Mouse (Mus musculus) hindbrain, embryonic 11.5 days (tissue): ENCODE measurements around the gene Atp1b4. TPM values are rescaled to one million over a fixed set of nuclear protein-coding genes. Genes with fewer than 3 reads are reported as not detected.

ENCODE experiments used
- ATAC-seq: fragments of 200-750 bp; cut with Nextera tagmentation; 2 replicates; pipeline ENCODE4 v1.8.0; 2017; ENCODE audit warnings: mild to moderate bottlenecking, moderate TSS enrichment, moderate library complexity; ENCODE audit not compliant: low FRiP score
- DNase-seq: peaks from one replicate; pipeline ENCODE4 v3.0.0-alpha.2; 2015; ENCODE audit warnings: low spot score
- H3K27ac ChIP-seq: fragments of 300-500 bp; sonication (generic); 2 replicates; pipeline ENCODE4 v1.5.1; 2014; ENCODE audit warnings: mild to moderate bottlenecking, low read depth, low read length
- H3K27me3 ChIP-seq: fragments of 300-500 bp; sonication (generic); 2 replicates; pipeline ENCODE4 v1.6.1; 2014; ENCODE audit warnings: mild to moderate bottlenecking, low read length, moderate library complexity, mixed read lengths; ENCODE audit not compliant: control insufficient read depth, insufficient read depth
- H3K36me3 ChIP-seq: fragments of 300-500 bp; sonication (generic); 2 replicates; pipeline ENCODE4 v1.6.1; 2014; ENCODE audit warnings: mild to moderate bottlenecking, low read length, moderate library complexity, mixed read lengths; ENCODE audit not compliant: control insufficient read depth, insufficient read depth
- H3K4me1 ChIP-seq: fragments of 300-500 bp; sonication (generic); replicated peaks from 2 replicates; pipeline ENCODE4 v1.6.1; 2014; ENCODE audit warnings: low read length, mixed read lengths; ENCODE audit not compliant: control insufficient read depth, insufficient read depth
- H3K4me2 ChIP-seq: fragments of 300-500 bp; sonication (generic); replicated peaks from 2 replicates; pipeline ENCODE4 v1.6.1; 2014; ENCODE audit warnings: mild to moderate bottlenecking, low read depth, low read length
- H3K4me3 ChIP-seq: fragments of 300-500 bp; sonication (generic); 2 replicates; pipeline ENCODE4 v1.5.1; 2014; ENCODE audit warnings: low read depth, low read length
- H3K9ac ChIP-seq: fragments of 300-500 bp; sonication (generic); 2 replicates; pipeline ENCODE4 v1.6.1; 2014; ENCODE audit warnings: low read depth, low read length
- H3K9me3 ChIP-seq: fragments of 300-500 bp; sonication (generic); 2 replicates; pipeline ENCODE4 v1.6.1; 2016; ENCODE audit warnings: low read length; ENCODE audit not compliant: control insufficient read depth
- WGBS: fragments of 180-500 bp; shearing (Covaris S2); extraction: QIAGEN DNeasy Blood & Tissue Kit; methylation state at CpG from one replicate; pipeline ENCODE4 v1.1.7; 2014; 5-methylcytosine and 5-hydroxymethylcytosine counted together
- polyA plus RNA-seq: library from polyadenylated mRNA; unstranded; fragments of >200 nt; fragmentation: Nextera tagmentation; extraction: Ambion mirVana; gene quantifications from 2 replicates; pipeline ENCODE4 v1.2.1, GENCODE M21; 2014

The Atp1b4 gene
- not detected in 2 replicates for polyA plus RNA-seq

GRCm38 (mm10) chrX:38315884-38316283 lies at the start of gene Atp1b4:
Atp1b4 (plus strand) TSS chrX:38316184.
- no peaks in the 10 kb centered on the region for H3K9me3 ChIP-seq
- H3K27ac ChIP-seq = no peak within 1 kb of the TSS
- no peak for ATAC-seq
- H3K36me3 ChIP-seq = no peaks in the 10 kb centered on the region
- 82% methylated on average over 8 of the region's 8 CpGs for WGBS
- DNase-seq = no peak
- H3K27me3 ChIP-seq = no peaks in the 10 kb centered on the region
- H3K4me3 ChIP-seq = no peak within 1 kb of the TSS
- H3K4me1 ChIP-seq = no peaks in the 10 kb centered on the region
- H3K9ac ChIP-seq = no peak within 1 kb of the TSS
- H3K4me2 ChIP-seq = no peak within 1 kb of the TSS

GRCm38 (mm10) chrX:38308597-38308996 lies 7.4 kb upstream of the Atp1b4 start:
- ATAC-seq = no peak
- H3K9me3 ChIP-seq = no peaks in the 10 kb centered on the region
- H3K4me3 ChIP-seq = no peak overlapping the region
- no peak overlapping the region for H3K27ac ChIP-seq
- no peaks in the 10 kb centered on the region for H3K4me1 ChIP-seq
- H3K9ac ChIP-seq = no peak overlapping the region
- H3K27me3 ChIP-seq = no peaks in the 10 kb centered on the region
- H3K4me2 ChIP-seq = no peak overlapping the region
- WGBS = 75% methylated on average over 4 of the region's 4 CpGs
- H3K36me3 ChIP-seq = no peaks in the 10 kb centered on the region
- DNase-seq = no peak

- Histone ChIP-seq H3K27ac (no peak overlapping the region), H3K4me3 (no peak overlapping the region), H3K4me1 (no peaks in the 10 kb centered on the region), H3K27me3 (no peaks in the 10 kb centered on the region), H3K9ac (no peak overlapping the region), H3K36me3 (no peaks in the 10 kb centered on the region), H3K9me3 (no peaks in the 10 kb centered on the region), H3K4me2 (no peak overlapping the region)
- DNase-seq (no peak), ATAC-seq (no peak)
- 84% methylated on average over 2 of the region's 2 CpGs for WGBS
Observed at GRCm38 (mm10) chrX:38311054-38311453, 4.9 kb upstream of the Atp1b4 start.

GRCm38 (mm10) chrX:38312910-38313625 lies 2.9 kb upstream of the Atp1b4 start:
- Histone ChIP-seq H3K4me1 (no peaks in the 10 kb centered on the region), H3K4me3 (no peak overlapping the region), H3K27ac (peak overlapping the region; percentile 17; the same call in 1 of the 2 replicates), H3K27me3 (no peaks in the 10 kb centered on the region), H3K9ac (no peak overlapping the region), H3K36me3 (no peaks in the 10 kb centered on the region), H3K9me3 (no peaks in the 10 kb centered on the region), H3K4me2 (no peak overlapping the region)
- ATAC-seq = peak; percentile 98
- WGBS = 50% methylated on average over 9 of the region's 9 CpGs
- DNase-seq = peak; percentile 34

GRCm38 (mm10) chrX:38313626-38314210 lies 2.3 kb upstream of the Atp1b4 start:
- ATAC-seq (peak; percentile 47), DNase-seq (no peak)
- WGBS = 73% methylated on average over 6 of the region's 6 CpGs
- no peaks in the 10 kb centered on the region for H3K27me3 ChIP-seq
- no peaks in the 10 kb centered on the region for H3K4me1 ChIP-seq
- H3K9ac ChIP-seq = no peak overlapping the region
- H3K4me2 ChIP-seq = no peak overlapping the region
- peak overlapping the region; percentile 62; the same call in 1 of the 2 replicates for H3K27ac ChIP-seq
- H3K4me3 ChIP-seq = no peak overlapping the region
- no peaks in the 10 kb centered on the region for H3K9me3 ChIP-seq
- no peaks in the 10 kb centered on the region for H3K36me3 ChIP-seq

GRCm38 (mm10) chrX:38330695-38331406 lies 14.9 kb downstream of the Atp1b4 start:
- no peaks in the 10 kb centered on the region for H3K9me3 ChIP-seq
- no peak for DNase-seq
- no peak overlapping the region for H3K27ac ChIP-seq
- H3K4me2 ChIP-seq = no peak overlapping the region
- no peak overlapping the region for H3K4me3 ChIP-seq
- ATAC-seq = no peak
- H3K36me3 ChIP-seq = no peaks in the 10 kb centered on the region
- no peaks in the 10 kb centered on the region for H3K4me1 ChIP-seq
- H3K27me3 ChIP-seq = no peaks in the 10 kb centered on the region
- 59% methylated on average over 4 of the region's 4 CpGs for WGBS
- no peak overlapping the region for H3K9ac ChIP-seq

GRCm38 (mm10) chrX:38334329-38335279 lies 18.6 kb downstream of the Atp1b4 start:
- H3K9ac ChIP-seq = no peak overlapping the region
- no peak for ATAC-seq
- no peaks in the 10 kb centered on the region for H3K9me3 ChIP-seq
- H3K4me1 ChIP-seq = no peaks in the 10 kb centered on the region
- no peak overlapping the region for H3K27ac ChIP-seq
- no peak overlapping the region for H3K4me3 ChIP-seq
- no peaks in the 10 kb centered on the region for H3K36me3 ChIP-seq
- WGBS = 63% methylated on average over 8 of the region's 8 CpGs
- DNase-seq = peak; percentile 1
- H3K4me2 ChIP-seq = no peak overlapping the region
- H3K27me3 ChIP-seq = no peaks in the 10 kb centered on the region

GRCm38 (mm10) chrX:38362016-38362415 lies 46.0 kb downstream of the Atp1b4 start:
- H3K27me3 ChIP-seq = no peaks in the 10 kb centered on the region
- H3K9me3 ChIP-seq = no peaks in the 10 kb centered on the region
- H3K36me3 ChIP-seq = no peaks in the 10 kb centered on the region
- H3K4me3 ChIP-seq = no peak overlapping the region
- no peak for ATAC-seq
- H3K9ac ChIP-seq = no peak overlapping the region
- H3K4me1 ChIP-seq = no peaks in the 10 kb centered on the region
- no peak overlapping the region for H3K4me2 ChIP-seq
- 70% methylated on average over 8 of the region's 8 CpGs for WGBS
- H3K27ac ChIP-seq = no peak overlapping the region
- no peak for DNase-seq
